Mouse (Mus musculus) WW6 (cell line): ENCODE results near the gene Unc119b.
"Not testable (repeated sequence)": the region's sequence is repeated elsewhere in the genome, so short reads cannot be mapped to it uniquely, and the experiment has no call there.

Experiments used
- DNase-seq: peaks from one replicate; pipeline ENCODE4 v3.0.0-alpha.2; 2013; ENCODE audit warnings: low read depth, low spot score

Unc119b gene

DNA sequence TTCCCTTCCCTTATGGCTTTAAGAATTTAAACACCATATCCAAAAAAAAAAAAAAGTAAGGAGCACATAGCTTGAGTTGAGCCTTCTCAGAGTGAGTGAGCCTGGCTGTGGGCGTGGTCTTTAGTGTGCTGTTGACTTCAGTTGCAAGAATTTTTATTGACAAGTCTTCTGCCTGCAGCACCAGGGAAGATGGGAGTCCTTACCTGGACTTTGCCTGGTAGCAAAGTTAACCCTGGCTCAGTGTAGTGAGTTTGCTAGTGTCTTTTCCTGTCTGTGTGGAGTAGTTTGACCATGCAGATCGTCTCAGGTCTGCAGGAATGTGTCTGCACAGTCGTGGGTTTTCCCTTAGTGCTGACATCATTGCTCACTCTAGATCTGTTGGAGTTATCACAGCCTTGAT lies 43.8 kb downstream of the Unc119b start:
- DNase-seq: no peak

DNA sequence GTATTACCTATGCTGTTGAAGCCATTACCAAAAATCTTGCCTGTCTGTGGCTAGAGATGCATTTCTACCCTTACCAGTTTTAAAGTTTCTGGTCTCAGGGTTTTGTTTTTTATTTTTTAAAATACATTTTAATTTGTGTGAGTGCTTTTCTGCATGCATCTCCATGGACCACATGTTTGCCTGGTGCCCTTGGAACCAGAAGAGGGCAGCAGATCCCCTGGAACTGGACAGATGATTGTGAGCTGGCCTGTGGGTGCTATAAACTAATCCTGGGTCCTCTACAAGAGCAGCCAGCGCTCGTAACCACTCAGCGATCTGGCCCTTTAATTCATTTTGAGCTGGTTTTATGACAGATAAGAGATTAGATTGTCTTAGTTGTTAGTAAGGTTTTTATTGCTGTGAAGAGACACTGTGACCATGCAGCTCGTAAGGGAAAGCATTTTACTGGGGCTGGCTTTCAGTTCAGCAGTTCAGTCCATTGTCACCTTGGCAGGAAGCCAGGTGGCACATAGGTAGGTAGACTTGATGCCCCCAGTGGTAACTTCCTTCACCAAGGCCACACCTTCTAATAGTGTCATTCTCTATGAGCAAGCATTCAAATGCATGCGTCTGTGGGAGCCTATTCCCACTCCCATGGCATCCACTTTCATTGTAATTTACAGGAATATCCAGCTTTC lies 45.0 kb downstream of the Unc119b start:
- DNase-seq: no peak

DNA sequence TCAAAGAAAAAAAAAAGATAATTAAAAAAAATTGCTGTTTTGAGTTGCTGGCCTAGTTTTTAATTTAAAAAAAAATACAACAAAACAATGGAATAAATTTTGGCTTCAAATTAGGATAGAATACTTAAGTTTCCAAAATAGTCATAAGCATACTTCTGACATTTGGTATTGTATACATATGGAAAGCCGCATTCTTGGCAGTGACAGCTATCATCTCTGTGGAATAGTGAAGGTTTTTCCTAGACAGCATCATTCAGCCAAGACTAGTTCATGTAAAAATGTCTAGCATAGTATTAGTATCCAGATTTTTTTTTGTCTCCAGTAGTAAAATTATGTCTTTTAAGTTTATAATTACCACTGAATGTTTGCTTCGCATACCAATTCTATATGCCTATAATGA lies 49.1 kb downstream of the Unc119b start:
- DNase-seq: no peak

DNA sequence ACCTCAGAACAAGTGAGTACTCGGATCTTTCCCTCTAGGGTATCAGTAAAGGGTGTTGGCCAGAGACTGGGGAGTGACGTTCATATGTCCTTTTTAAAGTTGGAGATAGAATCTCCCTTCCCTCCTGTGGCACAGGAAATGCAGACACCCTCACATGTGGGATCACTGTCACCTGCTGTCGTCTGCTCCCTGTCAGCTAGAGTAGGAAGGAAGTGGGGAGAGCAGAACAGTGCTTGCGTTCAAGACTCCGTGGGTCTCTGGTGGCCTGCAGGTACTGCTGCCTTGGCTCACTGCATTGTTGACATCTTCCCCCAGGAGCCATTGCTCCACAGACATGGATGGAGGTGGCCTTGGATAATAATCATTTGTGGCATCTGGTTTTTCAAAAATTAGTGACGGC lies 51.3 kb downstream of the Unc119b start:
- DNase-seq: no peak

DNA sequence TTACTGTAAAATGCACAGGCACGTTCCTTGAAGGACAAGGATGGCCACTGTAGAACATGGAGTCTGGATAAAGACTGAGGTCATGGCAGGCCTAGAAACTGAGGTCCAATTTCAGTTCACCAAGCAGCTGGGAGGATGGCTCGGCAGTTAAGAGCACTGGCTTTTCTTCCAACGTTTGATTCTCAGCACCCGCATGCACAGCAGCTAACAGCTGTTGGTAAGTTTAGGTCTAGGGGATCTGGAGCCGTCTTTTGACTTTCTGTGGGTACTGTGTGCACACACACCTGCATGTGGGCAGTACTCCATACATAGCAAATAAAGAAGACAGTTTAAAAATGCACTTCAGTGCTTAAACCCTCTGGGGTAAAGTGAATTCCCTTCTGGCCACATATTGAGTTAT lies 53.1 kb downstream of the Unc119b start:
- no peak for DNase-seq

DNA sequence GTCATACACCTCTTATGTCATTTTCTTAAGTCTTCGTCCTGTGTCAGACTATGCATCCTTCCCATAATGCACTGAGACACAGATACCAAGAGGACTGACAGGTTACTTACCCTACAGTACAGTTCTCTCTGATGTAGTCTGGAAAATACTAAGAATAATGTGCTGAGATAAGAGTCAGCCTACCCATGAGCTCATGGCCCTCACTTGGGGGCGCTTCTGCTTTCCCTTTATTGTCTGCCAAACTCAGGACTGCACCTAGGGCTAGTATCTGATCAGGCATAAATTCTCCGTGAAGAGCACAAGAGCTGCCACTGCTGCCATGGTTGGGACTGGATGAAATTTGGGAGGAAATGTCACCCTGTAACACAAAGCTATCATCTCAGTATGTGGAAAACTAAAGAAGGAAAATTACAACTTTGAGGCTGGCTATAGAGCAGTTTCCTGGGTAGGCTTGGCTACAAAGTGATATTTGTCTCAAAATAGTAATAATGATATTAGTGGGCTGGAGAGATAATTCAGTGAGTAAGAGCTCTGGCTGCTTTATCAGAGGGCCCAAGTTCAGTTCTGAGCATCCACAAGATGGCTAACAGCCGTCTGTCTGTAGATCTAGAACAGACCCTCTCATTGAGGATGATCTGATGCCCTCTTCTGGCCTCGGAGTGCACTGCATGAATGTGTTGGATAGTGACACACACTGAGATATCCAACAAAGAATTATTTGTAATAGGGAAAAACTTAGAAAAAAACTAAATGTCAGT lies 58.5 kb downstream of the Unc119b start:
- DNase-seq: no peak

DNA sequence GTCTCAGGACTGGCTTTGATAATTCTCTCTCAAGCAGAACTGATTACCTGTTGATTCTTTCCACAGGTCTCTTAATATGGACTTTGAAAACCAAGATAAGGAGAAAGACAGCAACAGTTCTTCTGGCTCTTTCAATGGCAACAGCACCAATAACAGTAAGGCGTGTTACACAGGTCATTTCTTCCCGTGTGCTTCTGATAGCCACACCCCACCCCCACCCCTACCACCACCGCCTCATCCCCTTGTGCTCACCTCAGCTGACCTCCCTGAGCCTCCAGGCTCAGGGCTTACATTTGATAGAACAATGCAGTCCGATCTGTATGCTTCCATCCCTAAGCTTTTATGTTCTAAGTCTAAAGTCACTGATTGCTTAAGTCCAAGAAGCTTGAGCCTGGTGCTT lies 60.0 kb downstream of the Unc119b start:
- DNase-seq: no peak

DNA sequence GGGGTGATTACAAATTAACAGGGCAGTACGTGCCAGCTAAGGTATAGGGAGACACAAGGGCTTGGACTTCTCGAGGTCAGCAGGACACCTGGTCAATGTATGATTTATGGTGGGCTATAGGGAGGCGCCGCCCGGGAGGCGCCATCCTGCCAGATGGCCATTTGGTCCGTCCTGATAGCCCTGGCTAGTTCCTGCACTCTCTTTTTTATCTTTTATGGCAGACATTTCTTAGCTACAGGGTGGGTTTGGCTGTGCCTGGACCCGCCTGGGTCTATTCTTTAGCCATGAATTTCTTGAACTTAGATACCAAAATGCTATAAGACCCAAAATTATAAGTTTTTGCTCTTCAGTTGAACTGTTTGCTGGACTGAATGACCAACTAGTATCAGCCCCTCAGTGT lies 61.5 kb downstream of the Unc119b start:
- not testable (repeated sequence) for DNase-seq
